Mouse (Mus musculus): ENCODE measurements around the gene Inpp4b. TPM values are rescaled to one million over a fixed set of nuclear protein-coding genes. Genes with fewer than 3 reads are reported as not detected.

Gene Inpp4b
- polyA plus RNA-seq, 1 experiment from 2014 or later, result 3.2 TPM

GRCm38 (mm10) chr8:81992966-81993365 lies 650.6 kb downstream of the Inpp4b start:
- no peak overlapping the region for H3K4me3 ChIP-seq (ENCODE audit: low read depth, low read length)
- H3K27ac ChIP-seq (replicated peaks), result no peak overlapping the region
- no peak for TF ChIP-seq EP300 (optimal IDR thresholded peaks at IDR 0.05)
- no peak for TF ChIP-seq CTCF (IDR thresholded peaks at IDR 0.05; ENCODE audit: low read depth)
- no peak overlapping the region for H3K4me2 ChIP-seq (replicated peaks; ENCODE audit: low read depth)
- WGBS, result 94% methylated on average over 3 of the region's 3 CpGs
- no peaks in the 10 kb centered on the region for H3K27me3 ChIP-seq (ENCODE audit: control insufficient read depth, insufficient read depth, low read length)
- H3K9ac ChIP-seq (ENCODE audit: low read length), result no peak overlapping the region
- no peaks in the 10 kb centered on the region for H3K4me1 ChIP-seq (replicated peaks; ENCODE audit: control insufficient read depth, insufficient read depth)
- no peak for ATAC-seq (ENCODE audit: low FRiP score, low TSS enrichment)
- no peaks in the 10 kb centered on the region for H3K9me3 ChIP-seq (ENCODE audit: control insufficient read depth, low read length)
- H3K36me3 ChIP-seq (ENCODE audit: control insufficient read depth, insufficient read depth, low read length), result no peaks in the 10 kb centered on the region
- no peak for DNase-seq (ENCODE audit: low spot score)

DNA sequence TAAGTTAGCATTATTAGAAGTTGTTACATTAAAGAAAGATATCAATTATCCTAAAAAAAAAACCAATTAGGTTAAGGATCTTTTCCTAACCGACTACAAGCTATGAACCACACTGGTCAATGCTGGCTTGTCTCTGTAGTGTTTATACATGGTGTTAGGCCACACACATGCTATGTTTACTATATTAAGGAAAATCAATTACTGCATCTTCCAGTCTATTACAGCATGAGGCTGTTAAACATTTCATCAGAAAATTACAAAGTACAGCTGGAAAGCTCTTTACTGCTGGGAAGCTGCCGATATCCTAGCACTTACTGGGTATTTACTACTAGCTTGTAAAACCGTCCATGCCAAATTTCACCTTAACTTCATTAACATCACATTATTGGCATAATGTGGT lies 653.9 kb downstream of the Inpp4b start:
- WGBS, result 47% methylated on average over 3 of the region's 3 CpGs
- Histone ChIP-seq H3K27ac (replicated peaks) (no peak overlapping the region), H3K9me3 (ENCODE audit: control insufficient read depth, low read length) (no peaks in the 10 kb centered on the region), H3K4me1 (replicated peaks; ENCODE audit: control insufficient read depth, insufficient read depth) (no peaks in the 10 kb centered on the region), H3K4me3 (ENCODE audit: low read depth, low read length) (no peak overlapping the region), H3K36me3 (ENCODE audit: control insufficient read depth, insufficient read depth, low read length) (no peaks in the 10 kb centered on the region), H3K4me2 (replicated peaks; ENCODE audit: low read depth) (no peak overlapping the region), H3K9ac (ENCODE audit: low read length) (no peak overlapping the region), H3K27me3 (ENCODE audit: control insufficient read depth, insufficient read depth, low read length) (no peaks in the 10 kb centered on the region)
- no peak for ATAC-seq (ENCODE audit: low FRiP score, low TSS enrichment)
- no peak for TF ChIP-seq CTCF (IDR thresholded peaks at IDR 0.05; ENCODE audit: low read depth)
- DNase-seq (ENCODE audit: low spot score), result no peak

DNA sequence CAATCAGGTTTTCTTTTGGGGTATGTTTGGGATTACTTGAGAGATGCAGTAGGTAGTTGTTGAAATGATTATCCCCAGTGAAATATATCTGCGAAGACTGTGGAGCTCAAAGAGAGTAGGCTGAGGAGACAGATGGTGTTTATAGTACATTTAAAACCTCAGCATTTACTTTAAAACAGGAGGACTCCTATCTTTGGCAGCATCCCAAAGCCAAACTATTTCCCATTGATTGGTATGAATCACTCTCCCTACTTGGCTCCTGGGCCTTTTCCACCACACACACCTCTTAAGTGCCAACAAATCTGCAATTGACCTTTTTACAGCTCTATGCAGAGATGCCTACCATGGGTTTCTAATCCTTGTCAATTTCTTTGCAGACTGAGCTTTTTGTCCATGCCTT lies 654.5 kb downstream of the Inpp4b start:
- WGBS, result 47% methylated on average over 1 of the region's 1 CpGs

GRCm38 (mm10) chr8:82004158-82004557 lies 661.8 kb downstream of the Inpp4b start:
- no peaks in the 10 kb centered on the region for H3K27me3 ChIP-seq (ENCODE audit: control insufficient read depth, insufficient read depth, low read length)
- ATAC-seq (ENCODE audit: low FRiP score, low TSS enrichment) (no peak), DNase-seq (ENCODE audit: low spot score) (no peak)
- 95% methylated on average over 4 of the region's 4 CpGs for WGBS
- H3K4me2 ChIP-seq (replicated peaks; ENCODE audit: low read depth), result no peak overlapping the region
- no peaks in the 10 kb centered on the region for H3K36me3 ChIP-seq (ENCODE audit: control insufficient read depth, insufficient read depth, low read length)
- H3K9ac ChIP-seq (ENCODE audit: low read length), result no peak overlapping the region
- H3K27ac ChIP-seq (replicated peaks), result no peak overlapping the region
- H3K9me3 ChIP-seq (ENCODE audit: control insufficient read depth, low read length), result no peaks in the 10 kb centered on the region
- H3K4me3 ChIP-seq (ENCODE audit: low read depth, low read length), result no peak overlapping the region
- no peak for TF ChIP-seq CTCF (IDR thresholded peaks at IDR 0.05; ENCODE audit: low read depth)
- no peak for TF ChIP-seq EP300 (optimal IDR thresholded peaks at IDR 0.05)
- H3K4me1 ChIP-seq (replicated peaks; ENCODE audit: control insufficient read depth, insufficient read depth), result no peaks in the 10 kb centered on the region

More for the DNA sequence above, 654.5 kb downstream of the Inpp4b start:
- DNase-seq (ENCODE audit: low spot score) (no peak), ATAC-seq (ENCODE audit: low FRiP score, low TSS enrichment) (no peak)
- Histone ChIP-seq H3K27me3 (ENCODE audit: control insufficient read depth, insufficient read depth, low read length) (no peaks in the 10 kb centered on the region), H3K36me3 (ENCODE audit: control insufficient read depth, insufficient read depth, low read length) (no peaks in the 10 kb centered on the region), H3K27ac (replicated peaks) (no peak overlapping the region), H3K4me1 (replicated peaks; ENCODE audit: control insufficient read depth, insufficient read depth) (no peaks in the 10 kb centered on the region), H3K4me3 (ENCODE audit: low read depth, low read length) (no peak overlapping the region), H3K4me2 (replicated peaks; ENCODE audit: low read depth) (no peak overlapping the region), H3K9ac (ENCODE audit: low read length) (no peak overlapping the region), H3K9me3 (ENCODE audit: control insufficient read depth, low read length) (no peaks in the 10 kb centered on the region)
- TF ChIP-seq EP300 (optimal IDR thresholded peaks at IDR 0.05) (no peak), CTCF (IDR thresholded peaks at IDR 0.05; ENCODE audit: low read depth) (no peak)

DNA sequence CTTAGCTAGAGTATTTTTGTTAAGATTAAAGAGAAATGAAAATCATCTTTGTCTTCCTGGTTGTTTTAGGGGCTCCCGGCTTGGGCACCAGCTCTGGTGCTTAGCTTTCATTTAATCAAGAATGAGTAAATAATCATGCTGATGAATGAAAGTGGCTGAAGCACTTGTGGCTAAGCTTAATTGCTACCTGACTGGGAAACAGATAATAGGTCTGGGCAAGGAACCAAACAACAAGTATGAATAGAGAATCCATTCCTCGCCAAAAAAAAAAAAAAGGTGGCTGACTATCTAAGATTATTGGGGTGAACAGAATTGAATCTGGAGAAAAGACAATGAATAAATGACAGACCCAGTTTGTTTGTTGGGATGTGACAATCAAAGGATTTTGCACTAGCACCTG lies 663.1 kb downstream of the Inpp4b start:
- no peaks in the 10 kb centered on the region for H3K4me1 ChIP-seq (replicated peaks; ENCODE audit: control insufficient read depth, insufficient read depth)
- no peak overlapping the region for H3K27ac ChIP-seq (replicated peaks)
- no peaks in the 10 kb centered on the region for H3K9me3 ChIP-seq (ENCODE audit: control insufficient read depth, low read length)
- DNase-seq (ENCODE audit: low spot score) (no peak), ATAC-seq (ENCODE audit: low FRiP score, low TSS enrichment) (no peak)
- no peak overlapping the region for H3K4me2 ChIP-seq (replicated peaks; ENCODE audit: low read depth)
- no peaks in the 10 kb centered on the region for H3K27me3 ChIP-seq (ENCODE audit: control insufficient read depth, insufficient read depth, low read length)
- TF ChIP-seq EP300 (optimal IDR thresholded peaks at IDR 0.05) (no peak), CTCF (IDR thresholded peaks at IDR 0.05; ENCODE audit: low read depth) (no peak)
- WGBS, result 65% methylated on average over 2 of the region's 2 CpGs
- H3K4me3 ChIP-seq (ENCODE audit: low read depth, low read length), result no peak overlapping the region
- no peaks in the 10 kb centered on the region for H3K36me3 ChIP-seq (ENCODE audit: control insufficient read depth, insufficient read depth, low read length)
- H3K9ac ChIP-seq (ENCODE audit: low read length), result no peak overlapping the region

GRCm38 (mm10) chr8:82017792-82018191 lies 675.4 kb downstream of the Inpp4b start:
- Histone ChIP-seq H3K4me2 (replicated peaks; ENCODE audit: low read depth) (no peak overlapping the region), H3K9ac (ENCODE audit: low read length) (no peak overlapping the region), H3K4me3 (ENCODE audit: low read depth, low read length) (no peak overlapping the region), H3K4me1 (replicated peaks; ENCODE audit: control insufficient read depth, insufficient read depth) (no peaks in the 10 kb centered on the region), H3K27me3 (ENCODE audit: control insufficient read depth, insufficient read depth, low read length) (no peaks in the 10 kb centered on the region), H3K36me3 (ENCODE audit: control insufficient read depth, insufficient read depth, low read length) (no peaks in the 10 kb centered on the region), H3K9me3 (ENCODE audit: control insufficient read depth, low read length) (no peaks in the 10 kb centered on the region), H3K27ac (replicated peaks) (no peak overlapping the region)
- TF ChIP-seq CTCF (IDR thresholded peaks at IDR 0.05; ENCODE audit: low read depth) (no peak), EP300 (optimal IDR thresholded peaks at IDR 0.05) (no peak)
- DNase-seq (ENCODE audit: low spot score) (no peak), ATAC-seq (ENCODE audit: low FRiP score, low TSS enrichment) (no peak)
- 74% methylated on average over 5 of the region's 5 CpGs for WGBS

Data from stomach, postnatal 0 days (tissue).